Mouse (Mus musculus) brain, adult 10 weeks (tissue): Measurements from ENCODE around the gene Gm9922. TPM values are rescaled to one million over a fixed set of nuclear protein-coding genes. Genes with fewer than 3 reads are reported as not detected.

Source experiments
- polyA plus RNA-seq: library from polyadenylated mRNA; stranded (reverse); fragments of 350-450 nt; fragmentation: Illumina TruSeq; extraction: RNeasy Lipid Tissue Mini Kit (QIAGEN cat#74804); gene quantifications from one replicate; pipeline ENCODE4 v1.2.3, GENCODE M21; 2015; ENCODE audit warnings: low read depth, low replicate concordance

Gm9922 gene
- not detected for polyA plus RNA-seq

GRCm38 (mm10) chr14:101729237-101729971 lies at the start of gene Gm9922, which contains the start of gene Lmo7:
TSS of gene Gm9922 (minus strand) at chr14:101729814.
TSS of gene Lmo7 (plus strand) at chr14:101729957.

Other genes with a start within 250 kb of the Gm9922 start
- gene Tbc1d4, start 120.6 kb downstream of the Gm9922 start, polyA plus RNA-seq: 9.5 TPM
- 94.8 TPM for gene Commd6, start 89.1 kb downstream of the Gm9922 start, polyA plus RNA-seq
- 78.6 TPM for gene Uchl3, start 75.8 kb downstream of the Gm9922 start, polyA plus RNA-seq
- 35.9 TPM for gene Lmo7, start 143 bp upstream of the Gm9922 start, polyA plus RNA-seq